In genomic region chr5:32151244-32151643, GRCm38 (mm10) we compare ENCODE assay signal across 23 mouse cellular contexts. TPM values are rescaled to one million over a fixed set of nuclear protein-coding genes. Genes with fewer than 3 reads are reported as not detected.
DNase-seq lines count a peak whose midpoint lies in the region; ATAC-seq and TF ChIP-seq lines count a peak whose summit lies in the region.
"Had no signal": no experiment of that assay in that cellular context is flagged by ENCODE, and none has a peak within 500 bp of the region (broad histone marks: within the 10 kb centered on the region; RNA-seq: fewer than 3 reads in every experiment).

No protein-coding gene starts in this region.

- H3K4me3 ChIP-seq in forebrain, embryonic 10.5 days: no peak overlapping the region
- H3K4me3 ChIP-seq in forebrain, embryonic 14.5 days (ENCODE audit: low read depth, low read length): no peak overlapping the region
- no peak overlapping the region for H3K4me3 ChIP-seq in hindbrain, embryonic 10.5 days
- H3K4me3 ChIP-seq in hindbrain, embryonic 12.5 days: no peak overlapping the region
- no peak overlapping the region for H3K4me3 ChIP-seq in myocyte
- H3K4me3 ChIP-seq: embryonic facial prominence, embryonic 10.5 days; embryonic facial prominence, embryonic 13.5 days; erythroblast, embryonic 14.5 days; forebrain, embryonic 13.5 days; hindbrain, embryonic 15.5 days had no signal

- WGBS in forebrain, embryonic 10.5 days: 48% methylated on average over 4 of the region's 4 CpGs
- 55% methylated on average over 4 of the region's 4 CpGs for WGBS in forebrain, embryonic 14.5 days
- WGBS in hindbrain, embryonic 10.5 days: 31% methylated on average over 4 of the region's 4 CpGs
- WGBS in hindbrain, embryonic 12.5 days: 32% methylated on average over 4 of the region's 4 CpGs

- H3K4me2 ChIP-seq in forebrain, embryonic 14.5 days (ENCODE audit: low read length): no peak overlapping the region
- H3K4me2 ChIP-seq in hindbrain, embryonic 12.5 days (replicated peaks): no peak overlapping the region
- no peak overlapping the region for H3K4me2 ChIP-seq in myocyte (ENCODE audit: low read depth)
- H3K4me2 ChIP-seq: embryonic facial prominence, embryonic 13.5 days; forebrain, embryonic 13.5 days; heart, embryonic 11.5 days; hindbrain, embryonic 15.5 days had no signal

- peaks cover 4% of the 10 kb centered on the region; the same call in 1 of the 2 replicates for H3K36me3 ChIP-seq in forebrain, embryonic 10.5 days (replicated peaks)
- no peaks in the 10 kb centered on the region for H3K36me3 ChIP-seq in forebrain, embryonic 14.5 days (ENCODE audit: control insufficient read depth, insufficient read depth, low read length)
- H3K36me3 ChIP-seq in hindbrain, embryonic 10.5 days: no peaks in the 10 kb centered on the region
- H3K36me3 ChIP-seq in hindbrain, embryonic 12.5 days: no peaks in the 10 kb centered on the region
- H3K36me3 ChIP-seq in myocyte (ENCODE audit: control insufficient read depth, insufficient read depth): peaks cover 80% of the 10 kb centered on the region
- H3K36me3 ChIP-seq: hindbrain, embryonic 15.5 days had no signal

- 0 out of 2 replicates have a peak overlapping the region, but pooled peaks have one; percentile 49 for H3K27ac ChIP-seq in forebrain, embryonic 10.5 days
- no peak overlapping the region for H3K27ac ChIP-seq in forebrain, embryonic 14.5 days (ENCODE audit: low read depth, low read length)
- H3K27ac ChIP-seq in hindbrain, embryonic 10.5 days: peak overlapping the region; percentile 8; the same call in 1 of the 2 replicates
- no peak overlapping the region for H3K27ac ChIP-seq in hindbrain, embryonic 12.5 days
- H3K27ac ChIP-seq: embryonic facial prominence, embryonic 10.5 days; embryonic facial prominence, embryonic 13.5 days; forebrain, embryonic 13.5 days; hindbrain, embryonic 15.5 days had no signal

- peak; percentile 5 to 43 for DNase-seq in adrenal gland, adult (ENCODE audit: inconsistent age in 2 of 2, low spot score in 1 of 2)
- DNase-seq in adrenal gland, postnatal 25 days: no peak
- DNase-seq in forebrain, embryonic 10.5 days (ENCODE audit: extremely low spot score, low spot score): no peak
- DNase-seq in forebrain, embryonic 14.5 days (ENCODE audit: low spot score): no peak
- no peak for DNase-seq in hindbrain, embryonic 10.5 days (ENCODE audit: low spot score)
- DNase-seq: cerebellum, adult 11-12 months; cerebellum, adult 8-10 months; cerebellum, postnatal 10 days; cerebellum, postnatal 36 days; embryo, embryonic 11 days; forebrain, postnatal 0 days; gastrocnemius, postnatal 25 days; heart, postnatal 36 days had no signal

- H3K79me2 ChIP-seq in myocyte (ENCODE audit: control insufficient read depth, insufficient read depth): peaks cover 13% of the 10 kb centered on the region

- no peak for TF ChIP-seq POLR2A in myocyte (IDR thresholded peaks at IDR 0.05; ENCODE audit: insufficient read length, low read depth)

- no peak for ATAC-seq in forebrain, embryonic 14.5 days
- ATAC-seq in hindbrain, embryonic 12.5 days (ENCODE audit: low FRiP score): no peak
- ATAC-seq: activated CD4-positive, CD25-positive, alpha-beta regulatory T cell, adult 4 months; forebrain, embryonic 13.5 days; forebrain, postnatal 0 days; intestine, postnatal 0 days had no signal

- H3K4me1 ChIP-seq in forebrain, embryonic 10.5 days: peaks cover 33% of the 10 kb centered on the region
- no peaks in the 10 kb centered on the region for H3K4me1 ChIP-seq in forebrain, embryonic 14.5 days (ENCODE audit: control insufficient read depth, insufficient read depth, low read length)
- peaks cover 50% of the 10 kb centered on the region for H3K4me1 ChIP-seq in hindbrain, embryonic 10.5 days (replicated peaks)
- peaks cover 21% of the 10 kb centered on the region for H3K4me1 ChIP-seq in hindbrain, embryonic 12.5 days

- no peak overlapping the region for H3ac ChIP-seq in myocyte (ENCODE audit: control insufficient read depth, insufficient read length)

- no peaks in the 10 kb centered on the region for H3K9me3 ChIP-seq in forebrain, embryonic 10.5 days
- H3K9me3 ChIP-seq in forebrain, embryonic 14.5 days (replicated peaks; ENCODE audit: control insufficient read depth, low read length): no peaks in the 10 kb centered on the region
- H3K9me3 ChIP-seq in hindbrain, embryonic 10.5 days: no peaks in the 10 kb centered on the region
- H3K9me3 ChIP-seq in hindbrain, embryonic 12.5 days (replicated peaks): no peaks in the 10 kb centered on the region
- H3K9me3 ChIP-seq: embryonic facial prominence, embryonic 10.5 days; embryonic facial prominence, embryonic 13.5 days; forebrain, embryonic 13.5 days; hindbrain, embryonic 15.5 days had no signal

- no peak overlapping the region for H3K9ac ChIP-seq in forebrain, embryonic 14.5 days (ENCODE audit: low read length)
- no peak overlapping the region for H3K9ac ChIP-seq in hindbrain, embryonic 12.5 days
- H3K9ac ChIP-seq: embryonic facial prominence, embryonic 13.5 days; forebrain, embryonic 13.5 days; forebrain, postnatal 0 days; hindbrain, embryonic 15.5 days had no signal

- H3K27me3 ChIP-seq in forebrain, embryonic 10.5 days (ENCODE audit: poor library complexity, severe bottlenecking): peaks cover 38% of the 10 kb centered on the region
- H3K27me3 ChIP-seq in forebrain, embryonic 14.5 days (replicated peaks; ENCODE audit: control insufficient read depth, insufficient read depth, low read length): no peaks in the 10 kb centered on the region
- H3K27me3 ChIP-seq in hindbrain, embryonic 10.5 days (ENCODE audit: insufficient read depth, poor library complexity, severe bottlenecking): peaks cover 47% of the 10 kb centered on the region
- peaks cover 13% of the 10 kb centered on the region; the same call in 1 of the 2 replicates for H3K27me3 ChIP-seq in hindbrain, embryonic 12.5 days
- no peaks in the 10 kb centered on the region for H3K27me3 ChIP-seq in myocyte (ENCODE audit: control insufficient read depth, insufficient read depth, insufficient read length)
- H3K27me3 ChIP-seq: forebrain, embryonic 13.5 days had no signal

TF ChIP-seq in myocyte, 11 proteins besides CTCF, POLR2A, EP300 and RAD21:
- TF ChIP-seq TCF3 (IDR thresholded peaks at IDR 0.05; ENCODE audit: insufficient read length, low read depth) (no peak), POLR2AphosphoS2 (IDR thresholded peaks at IDR 0.05; ENCODE audit: insufficient read length, low read depth) (peak; percentile 15)

RNA-seq across cellular contexts. Expression of gene Fosl2, which starts 15.6 kb away (rescaled TPM):
- 470 and 512 TPM in 2 replicates for total RNA-seq in adrenal gland, postnatal 25 days (2021)
- polyA plus RNA-seq in forebrain, embryonic 10.5 days (2016; fragmentation: Nextera tagmentation; extraction: Ambion mirVana): 0.32 and 0.60 TPM in 2 replicates
- polyA plus RNA-seq in forebrain, embryonic 14.5 days (2014; fragmentation: Nextera tagmentation; extraction: Ambion mirVana): 1.8 and 2.7 TPM in 2 replicates
- 0.42 and 0.55 TPM in 2 replicates for polyA plus RNA-seq in hindbrain, embryonic 10.5 days (2016; fragmentation: Nextera tagmentation; extraction: Ambion mirVana)
- polyA plus RNA-seq in hindbrain, embryonic 12.5 days (2016; fragmentation: Nextera tagmentation; extraction: Ambion mirVana): 1.0 and 1.2 TPM in 2 replicates
- 30.9 TPM for polyA plus RNA-seq in myocyte (2012; fragmentation: generic; extraction: Trizol)

Comparison
In these comparisons a context has a peak if more than half of its experiments do, and no peak if none do; other contexts are left out.
1. DNase-seq: peak in adrenal gland, adult (2 of 2); none in adrenal gland, postnatal 25 days (single experiment), forebrain, embryonic 10.5 days (single experiment), forebrain, embryonic 14.5 days (single experiment) and hindbrain, embryonic 10.5 days (single experiment).
2. H3K27ac ChIP-seq: peak in forebrain, embryonic 10.5 days (single experiment) and hindbrain, embryonic 10.5 days (single experiment); none in forebrain, embryonic 14.5 days (single experiment) and hindbrain, embryonic 12.5 days (single experiment).